Mouse (Mus musculus) bone marrow macrophage, adult 2 months (primary cell): ENCODE results near the gene Vdr. TPM values are rescaled to one million over a fixed set of nuclear protein-coding genes. Genes with fewer than 3 reads are reported as not detected.

ENCODE experiments used
- H3K27ac ChIP-seq: 2 replicates; pipeline ENCODE4 v1.5.1; 2012; ENCODE audit warnings: low read depth, low read length; ENCODE audit not compliant: insufficient read depth
- H3K4me1 ChIP-seq: 2 replicates; pipeline ENCODE4 v1.6.1; 2012; ENCODE audit warnings: low read length; ENCODE audit not compliant: control insufficient read depth, insufficient read depth
- H3K4me3 ChIP-seq: 2 replicates; pipeline ENCODE4 v1.5.1; 2012; ENCODE audit warnings: mild to moderate bottlenecking, low read length, moderate library complexity; ENCODE audit not compliant: insufficient read depth
- CTCF ChIP-seq: IDR thresholded peaks from 2 replicates; pipeline ENCODE4 v1.5.1; 2012; ENCODE audit warnings: low read depth, mild to moderate bottlenecking, low read length, moderate library complexity
- POLR2A ChIP-seq: IDR thresholded peaks from 2 replicates; pipeline ENCODE4 v1.6.1; 2012; ENCODE audit warnings: mild to moderate bottlenecking, low read depth, low read length, borderline replicate concordance
- polyA plus RNA-seq: library from polyadenylated mRNA; stranded (reverse); fragments of >200 nt; gene quantifications from 2 replicates; pipeline ENCODE4 v1.2.4, GENCODE M21; 2012; ENCODE audit not compliant: missing spikeins, insufficient read depth, insufficient read length

Vdr gene
- polyA plus RNA-seq, 1 experiment: 0.82 TPM

DNA sequence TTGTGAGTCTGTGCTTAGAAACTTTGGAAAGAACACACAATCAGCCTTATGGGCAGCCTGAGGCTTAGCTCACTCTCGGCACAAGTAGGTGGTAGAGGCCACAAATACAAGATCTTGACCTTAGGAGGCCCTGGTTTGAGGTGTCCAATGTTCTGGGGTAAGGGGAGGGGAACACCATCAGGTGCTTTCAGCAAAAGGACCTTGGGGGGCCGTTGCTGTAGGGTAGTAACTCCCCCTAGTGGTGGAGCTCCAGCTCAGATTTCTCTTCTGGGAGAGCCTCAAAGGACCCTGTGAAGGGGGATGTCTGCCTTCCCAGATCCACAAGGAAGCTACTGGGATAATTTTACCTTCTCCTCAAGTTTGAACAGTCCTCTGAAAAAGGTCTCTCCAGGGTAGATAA, 60.0 kb downstream of the Vdr start:
- H3K4me1 ChIP-seq: peaks cover 4% of the 10 kb centered on the region
- no peak overlapping the region for H3K27ac ChIP-seq
- no peak overlapping the region for H3K4me3 ChIP-seq
- TF ChIP-seq POLR2A: no peak
- TF ChIP-seq CTCF: peak; percentile 68

DNA sequence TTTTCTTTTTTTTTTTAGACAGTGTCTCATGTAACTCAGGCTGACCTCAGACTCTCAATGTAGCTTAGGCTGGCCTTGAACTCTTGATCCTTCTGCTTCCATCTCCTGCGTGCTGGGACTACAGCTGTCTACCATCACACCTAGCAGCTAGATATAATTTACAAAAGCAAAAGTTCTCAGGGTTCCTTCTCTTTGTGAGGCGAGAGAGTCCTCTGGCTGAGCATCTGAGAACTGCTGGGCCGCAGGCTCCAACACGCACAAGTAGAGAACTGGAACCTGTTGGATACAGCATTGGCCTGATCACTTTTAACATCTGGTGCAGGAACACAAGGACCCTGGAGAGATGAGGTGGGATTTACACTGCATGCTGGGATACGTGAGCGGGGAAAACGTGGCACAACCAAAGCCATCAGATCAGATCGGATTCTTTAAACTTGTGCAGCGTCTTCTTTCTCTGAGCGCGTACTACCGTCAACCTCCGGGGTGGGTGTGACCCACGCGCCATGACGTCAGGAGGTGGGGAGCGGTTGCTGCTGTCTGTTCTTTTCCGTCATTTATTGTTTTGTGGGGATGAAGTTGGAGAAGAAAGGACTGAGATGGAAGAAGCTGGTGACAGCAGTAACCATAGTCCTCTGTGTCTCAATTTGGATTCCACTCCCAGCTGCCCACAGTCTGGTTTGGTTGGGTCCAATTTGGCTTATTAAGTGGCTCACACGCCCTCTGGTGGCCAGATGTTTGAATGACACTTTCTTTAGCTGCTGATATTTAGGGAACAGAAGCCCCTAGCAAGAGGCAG, 61.1 kb downstream of the Vdr start:
- H3K4me1 ChIP-seq: peaks cover 4% of the 10 kb centered on the region
- peak; percentile 1; the same call in 1 of the 2 replicates for TF ChIP-seq POLR2A
- TF ChIP-seq CTCF: peak; percentile 80
- H3K4me3 ChIP-seq: peak overlapping the region; percentile 27; the same call in 1 of the 2 replicates
- no peak overlapping the region for H3K27ac ChIP-seq

DNA sequence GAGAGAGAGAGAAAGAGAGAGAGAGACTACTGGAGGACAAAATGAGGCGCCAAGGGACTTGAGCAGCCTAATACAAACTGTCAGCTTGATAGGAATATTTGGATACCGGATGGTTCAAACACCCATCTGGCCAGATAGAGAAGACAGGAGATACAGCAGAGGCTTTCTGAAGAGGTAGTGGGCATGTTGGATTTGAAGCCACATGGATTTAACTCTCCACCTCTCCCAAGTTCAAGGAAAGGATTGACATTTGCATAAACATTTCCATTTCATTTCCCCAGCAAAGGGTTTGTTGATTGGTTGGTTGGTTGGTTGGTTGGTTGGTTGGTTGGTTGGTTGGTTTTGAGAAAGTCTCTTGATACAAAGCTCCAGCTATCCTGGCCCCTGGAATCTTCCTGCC, 62.6 kb downstream of the Vdr start:
- TF ChIP-seq CTCF (no peak), POLR2A (no peak)
- H3K27ac ChIP-seq: no peak overlapping the region
- H3K4me3 ChIP-seq: no peak overlapping the region
- H3K4me1 ChIP-seq: peaks cover 4% of the 10 kb centered on the region

DNA sequence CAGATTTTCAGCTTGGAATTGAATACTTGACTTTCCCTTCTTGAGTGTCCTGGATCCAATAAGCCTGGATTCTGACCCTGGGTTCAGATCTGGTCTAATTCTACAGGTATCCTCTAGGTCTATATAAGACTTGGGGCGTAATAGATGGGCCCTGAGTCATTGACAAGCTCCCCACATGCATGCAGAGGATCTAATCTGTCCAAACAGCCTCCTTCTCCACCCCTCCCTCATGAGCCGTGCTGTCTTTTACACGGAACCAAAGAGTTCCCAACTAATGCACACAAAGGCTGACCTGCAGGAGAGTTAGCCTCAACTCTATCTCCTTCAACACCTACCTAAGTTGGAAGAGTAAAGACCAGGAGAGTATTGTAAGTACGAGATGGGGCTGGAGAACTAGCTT, 63.1 kb downstream of the Vdr start:
- peaks cover 4% of the 10 kb centered on the region for H3K4me1 ChIP-seq
- no peak overlapping the region for H3K4me3 ChIP-seq
- TF ChIP-seq POLR2A: no peak
- no peak for TF ChIP-seq CTCF
- no peak overlapping the region for H3K27ac ChIP-seq

DNA sequence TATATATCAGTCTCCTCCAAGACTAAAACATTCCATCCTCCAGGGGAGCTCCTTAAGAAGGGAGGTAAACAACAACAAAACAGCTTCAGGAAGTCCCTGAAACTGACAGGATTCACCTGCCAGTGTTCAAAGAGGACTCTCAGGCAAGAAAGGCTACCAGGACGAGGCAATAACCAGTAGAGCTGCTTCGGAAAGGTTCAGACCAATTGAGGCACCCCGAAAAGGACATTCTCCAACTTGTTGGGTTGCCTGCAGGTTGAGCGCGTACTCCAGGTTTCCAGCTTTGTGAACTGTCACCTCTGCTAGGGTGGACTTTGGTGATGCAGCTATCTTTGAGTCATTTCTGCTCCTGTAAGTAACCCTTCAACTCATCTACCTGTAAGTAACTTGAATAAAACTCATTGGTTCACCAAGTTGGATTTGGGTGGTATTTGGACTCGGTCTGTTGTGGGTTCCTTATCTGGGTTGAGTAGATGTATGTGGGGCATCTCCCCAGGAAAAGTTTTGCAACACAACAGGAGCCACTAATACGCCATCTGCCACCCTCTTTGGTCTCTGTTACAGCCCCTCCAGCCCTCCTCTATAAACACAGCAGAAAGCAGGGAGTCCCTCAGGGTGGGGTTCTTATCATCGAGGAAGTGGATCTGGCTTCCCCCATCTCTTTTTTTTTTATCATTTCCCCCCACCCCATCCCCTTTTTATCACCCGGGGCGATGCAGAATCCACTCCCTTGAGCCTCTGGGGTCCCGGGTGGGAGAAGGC, 64.1 kb downstream of the Vdr start:
- no peak overlapping the region for H3K27ac ChIP-seq
- no peak overlapping the region for H3K4me3 ChIP-seq
- H3K4me1 ChIP-seq: peaks cover 7% of the 10 kb centered on the region
- TF ChIP-seq CTCF (no peak), POLR2A (no peak)

DNA sequence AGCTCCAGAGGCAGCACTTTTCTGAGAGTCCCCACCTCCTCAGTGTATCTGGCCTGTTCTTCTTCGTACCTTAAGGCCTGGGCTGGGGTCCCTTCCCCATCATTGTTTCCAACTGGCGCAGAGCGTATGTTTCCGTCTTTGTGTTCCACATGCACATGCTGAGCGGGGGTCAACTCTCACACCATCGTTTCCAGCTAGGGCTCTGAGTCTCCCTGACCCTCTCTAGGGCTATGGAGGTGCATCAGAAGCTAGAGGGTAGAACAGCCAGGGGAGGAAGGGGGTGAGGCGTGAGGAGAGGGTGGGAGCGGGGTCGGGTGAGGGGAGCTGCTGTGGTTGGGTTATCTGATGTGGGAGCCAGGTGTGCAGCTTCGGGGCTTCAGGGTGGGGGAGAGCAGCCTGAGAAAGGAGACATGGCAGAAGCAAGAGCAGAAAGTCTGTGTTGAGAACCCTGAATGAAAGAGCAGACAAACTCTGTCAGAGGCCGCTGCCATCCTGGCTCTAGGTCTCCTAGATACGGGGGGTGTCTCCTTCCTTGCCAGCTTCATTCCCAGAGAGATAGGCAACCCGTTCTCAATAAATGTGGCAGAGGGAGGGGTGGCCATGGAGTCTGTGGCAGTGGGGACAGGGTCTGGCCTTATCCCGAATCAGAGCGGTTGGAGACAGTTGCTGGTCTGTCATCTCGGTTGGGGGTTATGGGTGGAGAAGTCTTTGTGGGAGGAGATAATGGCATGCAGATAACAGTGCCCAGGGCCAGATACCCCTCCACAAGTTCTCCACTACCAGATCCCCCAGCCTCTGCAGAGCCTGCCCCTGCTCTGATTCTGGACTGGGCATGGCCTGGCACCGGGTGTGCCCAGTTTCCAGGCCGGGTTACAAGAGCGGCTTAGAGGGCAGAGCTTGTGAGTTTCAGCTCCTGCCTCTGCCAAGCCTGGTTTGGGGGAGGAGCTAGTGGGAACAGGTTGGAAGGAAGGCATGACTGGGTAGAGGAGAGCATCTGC, 66.1 kb downstream of the Vdr start, which contains the start of gene Hdac7:
TSS of gene Hdac7 (minus strand) at position 466 of the 998 bp plus-strand sequence.
- Histone ChIP-seq H3K4me1 (peaks cover 16% of the 10 kb centered on the region), H3K27ac (no peak within 1 kb of the TSS), H3K4me3 (no peak within 1 kb of the TSS)
- TF ChIP-seq CTCF (no peak), POLR2A (no peak)

DNA sequence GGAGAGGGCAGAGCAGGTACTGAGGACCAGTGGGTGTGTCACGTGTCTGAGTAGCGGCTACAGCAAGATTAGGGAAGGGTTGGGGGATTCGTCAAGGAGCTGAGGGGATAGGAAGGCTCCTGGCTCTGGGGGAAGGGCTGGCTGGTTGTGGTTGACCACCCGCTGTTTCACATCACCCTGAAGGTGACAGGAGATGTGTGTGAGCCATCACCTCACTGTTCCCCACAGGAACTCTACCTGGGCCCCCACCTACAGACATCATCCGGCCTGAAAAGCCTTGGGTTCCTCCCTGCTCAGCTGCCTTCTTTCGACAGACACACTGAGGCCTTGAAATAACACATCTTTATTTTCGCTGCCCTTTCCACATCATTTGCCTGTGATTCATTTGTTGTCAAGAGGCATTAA, 67.2 kb downstream of the Vdr start:
- no peak for TF ChIP-seq POLR2A
- TF ChIP-seq CTCF: no peak
- H3K4me1 ChIP-seq: peaks cover 15% of the 10 kb centered on the region
- no peak overlapping the region for H3K4me3 ChIP-seq
- no peak overlapping the region for H3K27ac ChIP-seq

DNA sequence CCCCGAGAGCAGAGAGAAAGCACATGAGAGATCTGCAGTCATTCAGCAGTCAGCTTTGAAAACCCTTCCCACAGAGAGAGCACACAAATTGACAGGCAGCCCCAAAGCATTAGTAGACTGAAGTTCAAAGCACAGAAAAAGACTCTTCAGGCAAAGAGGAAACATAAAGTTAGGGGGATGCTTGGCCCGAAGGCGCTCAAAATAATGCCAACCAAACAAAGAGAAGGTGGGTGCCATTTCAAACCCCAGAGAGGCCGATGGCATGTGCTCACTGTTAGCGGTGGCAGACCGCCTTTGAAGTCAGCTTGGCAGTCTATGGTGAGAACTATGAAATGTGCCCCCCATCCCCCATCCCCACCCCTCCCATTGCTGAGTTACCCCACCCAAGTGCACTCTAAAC, 68.4 kb downstream of the Vdr start:
- H3K4me1 ChIP-seq: peaks cover 18% of the 10 kb centered on the region
- no peak overlapping the region for H3K4me3 ChIP-seq
- TF ChIP-seq CTCF (no peak), POLR2A (no peak)
- H3K27ac ChIP-seq: no peak overlapping the region

DNA sequence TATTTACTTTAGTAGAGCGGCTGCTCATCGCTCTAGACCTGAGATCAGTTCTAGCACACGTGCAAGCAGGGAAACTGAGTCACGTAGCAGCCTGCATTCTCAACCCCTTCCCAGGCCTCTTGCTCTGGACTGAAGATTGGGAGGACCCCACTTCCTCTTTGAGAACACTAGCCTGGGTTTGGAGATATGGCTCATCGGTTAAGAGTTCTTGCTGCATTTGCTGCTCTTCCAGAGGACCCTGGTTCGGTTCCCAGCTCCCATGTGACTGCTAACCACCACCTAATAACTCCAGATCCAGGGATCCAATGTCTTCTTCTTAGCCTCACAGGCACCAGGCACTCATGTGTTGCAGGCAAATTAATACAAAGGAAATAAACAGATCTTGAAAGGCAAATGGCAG, 69.0 kb downstream of the Vdr start:
- H3K4me3 ChIP-seq: no peak overlapping the region
- H3K4me1 ChIP-seq: peaks cover 18% of the 10 kb centered on the region
- no peak overlapping the region for H3K27ac ChIP-seq
- TF ChIP-seq CTCF (no peak), POLR2A (no peak)
